Mouse (Mus musculus) A20 (cell line): ENCODE measurements around the gene Pithd1.

Source experiments
- DNase-seq: peaks from one replicate; pipeline ENCODE4 v3.0.0-alpha.2; 2011; ENCODE audit warnings: low read depth, low spot score

The Pithd1 gene

GRCm38 (mm10) chr4:135929828-135930227 lies 57.2 kb downstream of the Pithd1 start:
- DNase-seq: no peak

DNA sequence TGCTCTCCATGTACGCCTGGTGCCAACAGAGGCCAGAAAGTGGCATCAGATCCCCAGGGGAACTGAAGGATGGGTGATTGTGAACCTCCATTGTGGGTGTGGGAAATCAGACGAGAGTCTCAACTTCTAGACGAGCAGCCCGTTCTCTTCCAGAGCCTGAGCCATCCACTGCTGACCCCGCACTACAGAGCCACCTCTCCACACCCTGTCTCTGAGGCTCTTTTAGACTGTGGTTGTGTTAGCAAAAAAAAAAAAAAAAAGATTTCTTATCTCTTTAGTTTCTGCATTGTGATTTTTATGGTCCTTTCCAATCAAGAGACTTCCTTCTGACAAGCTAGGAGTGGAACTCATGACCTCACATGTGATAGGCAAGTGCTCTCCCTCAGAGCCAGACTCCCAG lies 57.7 kb downstream of the Pithd1 start:
- no peak for DNase-seq

DNA sequence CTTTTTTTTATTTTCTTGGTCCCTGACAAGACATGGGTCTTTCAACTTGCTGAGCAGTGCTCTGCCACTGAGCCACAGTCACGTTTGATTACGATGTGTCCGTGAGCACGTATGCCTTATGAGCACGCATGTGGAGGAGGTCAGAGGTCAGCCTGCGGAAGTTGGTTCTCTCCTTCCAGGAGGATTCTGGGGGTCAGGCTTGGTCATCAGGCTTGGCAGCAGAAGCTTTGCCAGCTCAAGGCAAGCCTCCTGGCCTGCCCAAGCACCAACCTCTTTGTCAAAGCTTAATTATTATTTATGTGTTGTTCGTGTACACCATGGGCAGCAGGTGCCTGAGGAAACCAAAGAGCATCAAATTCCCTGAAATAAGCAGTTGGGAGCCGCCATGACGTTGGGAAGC lies 58.7 kb downstream of the Pithd1 start:
- DNase-seq: no peak

- DNase-seq: no peak
Observed at GRCm38 (mm10) chr4:135926861-135927260, 60.2 kb downstream of the Pithd1 start.

- DNase-seq: no peak
Observed at GRCm38 (mm10) chr4:135926195-135926808, 60.8 kb downstream of the Pithd1 start.
